Mouse (Mus musculus): Measurements from ENCODE around the gene Ssna1.

Gene Ssna1

GRCm38 (mm10) chr2:25290101-25290815, 18.0 kb upstream of the Ssna1 start:
- peak; percentile 68 to 69 for DNase-seq (ENCODE audit: low spot score in 2 of 2)

DNA sequence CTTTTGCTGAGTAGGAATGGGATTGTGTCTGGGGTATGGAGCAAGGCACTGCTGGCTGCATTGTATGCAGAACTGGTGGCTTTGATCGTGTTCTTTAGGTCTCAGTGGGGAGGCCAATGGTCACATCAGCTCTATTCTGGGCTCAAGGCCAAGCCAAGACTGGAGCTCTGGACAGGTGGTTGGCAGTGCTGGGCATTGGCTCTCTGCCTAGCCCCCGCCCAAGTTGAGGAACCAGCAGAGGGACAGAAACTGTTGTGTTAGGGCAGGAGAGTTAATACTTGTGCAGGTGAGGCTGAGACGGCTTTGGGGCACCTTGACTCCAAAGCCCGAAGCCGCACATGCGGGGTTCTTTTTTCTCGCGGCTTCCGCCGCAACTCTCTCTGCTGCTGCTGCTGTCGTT, 17.4 kb upstream of the Ssna1 start, which contains the start of gene Lrrc26:
Gene Lrrc26, plus strand, starts transcription at position 265 of the 400 bp plus-strand sequence.
- DNase-seq (ENCODE audit: low spot score in 2 of 2): no peak

DNA sequence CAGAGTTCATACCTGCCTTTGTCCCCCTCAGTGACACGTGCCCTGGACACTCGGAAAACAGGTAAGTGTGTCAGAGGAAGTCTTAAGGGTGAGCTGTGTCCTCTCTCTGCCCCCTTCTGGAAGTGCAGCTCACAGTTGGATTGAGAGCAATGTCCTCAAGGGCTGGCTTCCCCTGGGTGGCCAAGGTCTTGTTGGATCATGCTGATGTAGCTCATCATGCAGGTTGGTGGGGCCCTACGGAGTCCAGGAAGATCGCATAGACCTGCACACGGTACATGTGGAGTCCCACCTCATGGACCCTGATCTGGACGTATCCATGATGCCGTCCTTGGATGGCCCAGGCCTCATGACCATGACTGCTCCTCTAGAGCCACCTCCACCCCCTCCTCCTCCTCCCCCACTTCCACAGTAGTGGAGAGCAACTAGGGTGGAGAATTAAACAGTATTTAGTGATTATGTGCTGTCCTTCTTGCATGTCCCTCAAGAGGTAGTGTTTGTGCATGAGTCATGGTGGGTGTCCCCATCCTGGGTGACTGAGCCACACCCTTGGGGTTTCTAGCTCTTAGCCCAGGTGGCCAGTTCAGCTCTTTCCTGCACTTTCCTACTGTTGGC, 16.6 kb upstream of the Ssna1 start:
- no peak for DNase-seq (ENCODE audit: low spot score in 2 of 2)

GRCm38 (mm10) chr2:25287927-25288649, 15.8 kb upstream of the Ssna1 start, which contains the start of gene Tmem210:
TSS of gene Tmem210 (plus strand) at chr2:25288145.
- no peak for DNase-seq (ENCODE audit: low spot score in 2 of 2)

GRCm38 (mm10) chr2:25286837-25287636, 14.8 kb upstream of the Ssna1 start:
- DNase-seq (ENCODE audit: low spot score in 2 of 2): no peak

GRCm38 (mm10) chr2:25286314-25286713, 14.1 kb upstream of the Ssna1 start:
- DNase-seq (ENCODE audit: low spot score in 2 of 2): no peak

- no peak for DNase-seq (ENCODE audit: low spot score in 2 of 2)
Measured at GRCm38 (mm10) chr2:25285551-25285950, 13.3 kb upstream of the Ssna1 start.

- peak in 1 of 2 experiments; percentile 39 for DNase-seq (ENCODE audit: low spot score in 2 of 2)
Measured at GRCm38 (mm10) chr2:25278928-25279882, 7.0 kb upstream of the Ssna1 start.

DNA sequence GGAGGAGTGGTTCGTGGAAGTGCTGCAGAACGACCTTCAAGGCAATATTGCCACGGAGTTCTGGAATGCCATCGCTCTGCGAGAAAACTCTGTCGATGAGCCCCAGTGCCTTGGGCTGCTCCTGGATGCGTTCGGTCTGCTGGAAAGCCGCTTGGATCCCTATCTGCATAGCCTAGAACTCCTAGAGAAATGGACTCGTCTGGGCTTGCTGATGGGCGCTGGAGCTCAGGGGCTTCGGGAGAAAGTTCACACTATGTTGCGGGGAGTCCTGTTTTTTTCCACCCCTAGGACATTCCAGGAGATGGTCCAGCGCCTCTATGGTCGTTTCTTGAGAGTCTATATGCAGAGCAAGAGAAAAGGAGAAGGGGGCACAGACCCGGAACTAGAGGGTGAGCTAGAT, 772 bp upstream of the Ssna1 start:
- no peak for DNase-seq (ENCODE audit: low spot score in 2 of 2)

GRCm38 (mm10) chr2:25272515-25272914, 277 bp upstream of the Ssna1 start:
- no peak for DNase-seq (ENCODE audit: low spot score in 2 of 2)

GRCm38 (mm10) chr2:25267746-25268309, 4.4 kb downstream of the Ssna1 start:
- no peak for DNase-seq (ENCODE audit: low spot score in 2 of 2)

GRCm38 (mm10) chr2:25267241-25267640, 5.0 kb downstream of the Ssna1 start:
- no peak for DNase-seq (ENCODE audit: low spot score in 2 of 2)

GRCm38 (mm10) chr2:25266720-25267119, 5.5 kb downstream of the Ssna1 start:
- no peak for DNase-seq (ENCODE audit: low spot score in 2 of 2)

- no peak for DNase-seq (ENCODE audit: low spot score in 2 of 2)
Measured at GRCm38 (mm10) chr2:25265897-25266656, 6.2 kb downstream of the Ssna1 start.

DNA sequence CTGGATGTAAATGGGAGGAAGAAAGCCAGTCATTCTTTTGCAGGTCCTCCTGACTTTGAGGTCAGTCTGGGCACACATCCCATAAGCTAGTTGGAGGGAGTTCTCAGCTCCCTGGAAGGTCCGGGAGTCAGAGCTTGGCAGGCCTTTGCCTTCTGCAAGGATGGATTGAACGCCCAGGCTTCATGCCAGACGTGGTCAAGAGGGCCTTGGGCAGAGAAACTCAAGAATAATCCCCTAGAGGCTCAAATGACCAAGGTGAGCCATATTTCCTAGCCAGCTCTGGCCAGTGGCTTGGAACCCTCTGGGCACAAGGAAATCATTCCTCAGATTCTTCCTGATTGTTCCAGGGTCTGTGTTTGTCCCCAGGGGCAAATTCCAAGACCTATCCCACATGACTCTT, 7.4 kb downstream of the Ssna1 start:
- DNase-seq (ENCODE audit: low spot score in 2 of 2): no peak

GRCm38 (mm10) chr2:25264286-25264660, 8.0 kb downstream of the Ssna1 start:
- DNase-seq (ENCODE audit: low spot score in 2 of 2): no peak

GRCm38 (mm10) chr2:25263623-25264285, 8.5 kb downstream of the Ssna1 start:
- DNase-seq (ENCODE audit: low spot score in 2 of 2): no peak

- DNase-seq (ENCODE audit: low spot score in 2 of 2): no peak
Measured at GRCm38 (mm10) chr2:25262795-25263622, 9.2 kb downstream of the Ssna1 start.

All from right cerebral cortex, postnatal 36 days (tissue).